Mouse (Mus musculus) adrenal gland, postnatal 4 days (tissue): ENCODE data around the gene Cacnb4. TPM values are rescaled to one million over a fixed set of nuclear protein-coding genes. Genes with fewer than 3 reads are reported as not detected.

Experiments used
- DNase-seq, 2 experiments: peaks; one replicate each; pipeline ENCODE4 v3.0.0; 2021 to 2022; ENCODE audit warnings: low spot score in 2 of 2, mixed read lengths in 2 of 2
- total RNA-seq, 2 experiments: library from RNA; stranded (reverse); gene quantifications; 2 replicates each; pipeline ENCODE4 v1.2.3; 2021

The Cacnb4 gene
- total RNA-seq, 2 experiments from 2014 or later = 1.1 to 2.4 TPM

GRCm38 (mm10) chr2:52525876-52526592, 150.6 kb downstream of the Cacnb4 start:
- no peak for DNase-seq

- DNase-seq = no peak
Measured at GRCm38 (mm10) chr2:52523056-52523715, 153.4 kb downstream of the Cacnb4 start.

- no peak for DNase-seq
Measured at GRCm38 (mm10) chr2:52521012-52521411, 155.6 kb downstream of the Cacnb4 start.

- DNase-seq = no peak
Measured at GRCm38 (mm10) chr2:52518740-52519139, 157.9 kb downstream of the Cacnb4 start.

- no peak for DNase-seq
Measured at GRCm38 (mm10) chr2:52516534-52516933, 160.1 kb downstream of the Cacnb4 start.

GRCm38 (mm10) chr2:52512865-52513388, 163.7 kb downstream of the Cacnb4 start:
- no peak for DNase-seq

- DNase-seq = no peak
Measured at GRCm38 (mm10) chr2:52512206-52512605, 164.4 kb downstream of the Cacnb4 start.

GRCm38 (mm10) chr2:52511799-52512198, 164.8 kb downstream of the Cacnb4 start:
- no peak for DNase-seq

- DNase-seq = no peak
Measured at GRCm38 (mm10) chr2:52509779-52510500, 166.7 kb downstream of the Cacnb4 start.

GRCm38 (mm10) chr2:52505164-52505563, 171.5 kb downstream of the Cacnb4 start:
- DNase-seq = no peak

- DNase-seq = no peak
Measured at GRCm38 (mm10) chr2:52504762-52505161, 171.9 kb downstream of the Cacnb4 start.

GRCm38 (mm10) chr2:52499849-52500262, 176.8 kb downstream of the Cacnb4 start:
- DNase-seq = no peak

GRCm38 (mm10) chr2:52499101-52499537, 177.5 kb downstream of the Cacnb4 start:
- no peak for DNase-seq

GRCm38 (mm10) chr2:52495097-52495694, 181.4 kb downstream of the Cacnb4 start:
- no peak for DNase-seq

GRCm38 (mm10) chr2:52494274-52494673, 182.4 kb downstream of the Cacnb4 start:
- DNase-seq = no peak

GRCm38 (mm10) chr2:52492867-52493266, 183.8 kb downstream of the Cacnb4 start:
- no peak for DNase-seq

- DNase-seq = no peak
Measured at GRCm38 (mm10) chr2:52489840-52490239, 186.8 kb downstream of the Cacnb4 start.

GRCm38 (mm10) chr2:52483496-52483895, 193.1 kb downstream of the Cacnb4 start:
- DNase-seq = no peak

GRCm38 (mm10) chr2:52480476-52480875, 196.2 kb downstream of the Cacnb4 start:
- DNase-seq = no peak

GRCm38 (mm10) chr2:52478501-52478900, 198.1 kb downstream of the Cacnb4 start:
- no peak for DNase-seq

- no peak for DNase-seq
Measured at GRCm38 (mm10) chr2:52477550-52477907, 199.1 kb downstream of the Cacnb4 start.
